Mouse (Mus musculus) embryonic fibroblast, embryonic 13.5 days (primary cell): ENCODE measurements around the gene Hip1.

Experiments used
- CTCF ChIP-seq: IDR thresholded peaks from 2 replicates; pipeline ENCODE4 v1.5.1; 2011; ENCODE audit warnings: mild to moderate bottlenecking, control low read depth, low read length, moderate library complexity, borderline replicate concordance; ENCODE audit not compliant: insufficient read depth
- POLR2A ChIP-seq: IDR thresholded peaks from 2 replicates; pipeline ENCODE4 v1.6.1; 2011; ENCODE audit warnings: low read depth, mild to moderate bottlenecking, control low read depth, low read length, moderate library complexity

GRCm38 (mm10) chr5:135524087-135524486, 20.8 kb downstream of the Hip1 start:
- no peak for TF ChIP-seq CTCF
- TF ChIP-seq POLR2A, result no peak
